Mouse (Mus musculus) spleen, postnatal 36 days (tissue): ENCODE results near the gene Gm17535.
A peak's percentile ranks its signal among the peaks of the same experiment; 100 is the strongest.
"Not testable (repeated sequence)": the region's sequence is repeated elsewhere in the genome, so short reads cannot be mapped to it uniquely, and the experiment has no call there.

ENCODE experiments used
- DNase-seq, 2 experiments: peaks; one replicate each; pipeline ENCODE4 v3.0.0; 2022; ENCODE audit warnings: low spot score in 2 of 2, mixed read lengths in 1 of 2

The Gm17535 gene

GRCm38 (mm10) chr9:3034299-3034698 is at the start of gene Gm17535:
Gene Gm17535, plus strand, starts transcription at chr9:3034599.
- DNase-seq = not testable (repeated sequence)

- peak; percentile 9 to 26 for DNase-seq
Observed at GRCm38 (mm10) chr9:3000445-3000972, 33.9 kb upstream of the Gm17535 start, which contains the start of gene Gm10722. Gene Gm10722, plus strand, starts transcription at chr9:3000922.

GRCm38 (mm10) chr9:3001006-3001405 is 33.4 kb upstream of the Gm17535 start:
- DNase-seq = peak; percentile 49 to 55

- DNase-seq = peak; percentile 100
Observed at GRCm38 (mm10) chr9:3001948-3002659, 32.3 kb upstream of the Gm17535 start.

- peak in 1 of 2 experiments; percentile 26 for DNase-seq
Observed at GRCm38 (mm10) chr9:3002794-3003396, 31.5 kb upstream of the Gm17535 start, which contains the start of gene Gm11168. Gene Gm11168, plus strand, starts transcription at chr9:3003346.

GRCm38 (mm10) chr9:3006179-3006578 is 28.2 kb upstream of the Gm17535 start:
- DNase-seq = not testable (repeated sequence)

GRCm38 (mm10) chr9:3006636-3007035 is 27.8 kb upstream of the Gm17535 start:
- DNase-seq = peak; percentile 89 to 94

GRCm38 (mm10) chr9:3007272-3007671 is 27.1 kb upstream of the Gm17535 start:
- not testable (repeated sequence) for DNase-seq

- not testable (repeated sequence) for DNase-seq
Observed at GRCm38 (mm10) chr9:3009331-3009730, 25.1 kb upstream of the Gm17535 start.

- DNase-seq = not testable (repeated sequence)
Observed at GRCm38 (mm10) chr9:3012054-3012621, 22.3 kb upstream of the Gm17535 start.

- not testable (repeated sequence) for DNase-seq
Observed at GRCm38 (mm10) chr9:3012733-3013279, 21.6 kb upstream of the Gm17535 start, which contains the start of gene Gm10721. Gene Gm10721, plus strand, starts transcription at chr9:3013140.

- not testable (repeated sequence) for DNase-seq
Observed at GRCm38 (mm10) chr9:3015354-3015753, 19.0 kb upstream of the Gm17535 start, which contains the start of gene Gm10720. Gene Gm10720, plus strand, starts transcription at chr9:3015654.

GRCm38 (mm10) chr9:3015896-3016295 is 18.5 kb upstream of the Gm17535 start:
- DNase-seq = peak; percentile 18 to 44

- not testable (repeated sequence) for DNase-seq
Observed at GRCm38 (mm10) chr9:3017108-3017507, 17.3 kb upstream of the Gm17535 start, which contains the start of gene Gm10719. Gene Gm10719, plus strand, starts transcription at chr9:3017408.

GRCm38 (mm10) chr9:3018944-3019343 is 15.5 kb upstream of the Gm17535 start:
- DNase-seq = peak; percentile 30 to 100

- peak; percentile 86 to 94 for DNase-seq
Observed at GRCm38 (mm10) chr9:3019835-3020727, 14.3 kb upstream of the Gm17535 start.

- peak; percentile 84 to 89 for DNase-seq
Observed at GRCm38 (mm10) chr9:3022316-3023008, 11.9 kb upstream of the Gm17535 start.

GRCm38 (mm10) chr9:3023312-3023984 is 11.0 kb upstream of the Gm17535 start, which contains the start of gene Gm10718:
Gene Gm10718, plus strand, starts transcription at chr9:3023547.
- peak; percentile 44 to 72 for DNase-seq

GRCm38 (mm10) chr9:3023985-3024648 is 10.3 kb upstream of the Gm17535 start:
- DNase-seq = peak; percentile 87 to 91
